Mouse (Mus musculus): ENCODE results near the gene Tcp11l2.

Tcp11l2 gene

GRCm38 (mm10) chr10:84648911-84649310 lies 72.5 kb downstream of the Tcp11l2 start:
- no peak for DNase-seq (ENCODE audit: low read depth in 1 of 2, low spot score in 2 of 2)

GRCm38 (mm10) chr10:84654029-84654428 lies 77.6 kb downstream of the Tcp11l2 start:
- DNase-seq (ENCODE audit: low read depth in 1 of 2, low spot score in 2 of 2), result no peak

- no peak for DNase-seq (ENCODE audit: low read depth in 1 of 2, low spot score in 2 of 2)
These were observed 78.3 kb downstream of the Tcp11l2 start for GRCm38 (mm10) chr10:84654731-84655130.

- no peak for DNase-seq (ENCODE audit: low read depth in 1 of 2, low spot score in 2 of 2)
These were observed 80.2 kb downstream of the Tcp11l2 start for GRCm38 (mm10) chr10:84656618-84657017.

GRCm38 (mm10) chr10:84657437-84658087 lies 81.1 kb downstream of the Tcp11l2 start:
- no peak for DNase-seq (ENCODE audit: low read depth in 1 of 2, low spot score in 2 of 2)

- no peak for DNase-seq (ENCODE audit: low read depth in 1 of 2, low spot score in 2 of 2)
These were observed 81.8 kb downstream of the Tcp11l2 start for GRCm38 (mm10) chr10:84658088-84658848.

GRCm38 (mm10) chr10:84659281-84659680 lies 82.9 kb downstream of the Tcp11l2 start:
- DNase-seq (ENCODE audit: low read depth in 1 of 2, low spot score in 2 of 2), result no peak

GRCm38 (mm10) chr10:84662138-84662537 lies 85.7 kb downstream of the Tcp11l2 start:
- DNase-seq (ENCODE audit: low read depth in 1 of 2, low spot score in 2 of 2), result no peak
